Mouse (Mus musculus) ES-E14 (cell line): ENCODE measurements around the gene Cyp4f15.

Source experiments
- HCFC1 ChIP-seq: IDR thresholded peaks from 2 replicates; pipeline ENCODE4 v1.6.1; 2012; ENCODE audit warnings: low read length, inconsistent platforms, borderline replicate concordance; ENCODE audit not compliant: insufficient read depth
- MAFK ChIP-seq: IDR thresholded peaks from 2 replicates; pipeline ENCODE4 v1.6.1; 2014; ENCODE audit warnings: mild to moderate bottlenecking, low read depth, low read length, inconsistent platforms; ENCODE audit not compliant: insufficient read depth

DNA sequence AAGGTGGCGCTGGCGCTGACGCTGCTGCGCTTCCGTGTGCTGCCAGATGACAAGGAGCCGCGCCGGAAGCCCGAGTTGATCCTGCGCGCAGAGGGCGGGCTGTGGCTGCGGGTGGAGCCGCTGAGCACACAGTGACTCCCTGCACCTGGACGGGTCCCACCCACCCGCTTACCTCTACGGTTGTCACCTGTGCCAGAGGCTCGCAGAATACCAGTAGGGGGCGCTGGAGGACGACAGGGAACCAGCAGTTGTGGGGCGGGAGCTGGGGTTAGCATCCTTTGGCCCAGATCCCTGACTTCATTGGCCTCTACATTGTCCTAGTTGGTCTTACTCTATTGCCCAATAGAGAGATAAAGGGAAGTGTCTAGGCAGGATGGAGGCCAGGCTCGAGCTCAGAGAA, 17.4 kb downstream of the Cyp4f15 start:
- TF ChIP-seq HCFC1 (no peak), MAFK (no peak)
